Mouse (Mus musculus) bone marrow, adult 2 months (tissue): ENCODE measurements at regions not wholly inside any gene's neighbourhood (a gene's known extent, or its start where the extent isn't known, plus 50 kb on each side); places are given as distances from the start of the nearest gene placed in this dataset.

Experiments used
- CTCF ChIP-seq: fragments of 200-500 bp; IDR thresholded peaks from 2 replicates; pipeline ENCODE4 v1.5.1; 2011; ENCODE audit warnings: low read length, control low read depth; ENCODE audit not compliant: control insufficient read depth, insufficient read depth
- POLR2A ChIP-seq: fragments of 200-500 bp; IDR thresholded peaks from 2 replicates; pipeline ENCODE4 v1.6.1; 2011; ENCODE audit warnings: low read depth, mild to moderate bottlenecking, control low read depth, low read length, borderline replicate concordance; ENCODE audit not compliant: control insufficient read depth

DNA sequence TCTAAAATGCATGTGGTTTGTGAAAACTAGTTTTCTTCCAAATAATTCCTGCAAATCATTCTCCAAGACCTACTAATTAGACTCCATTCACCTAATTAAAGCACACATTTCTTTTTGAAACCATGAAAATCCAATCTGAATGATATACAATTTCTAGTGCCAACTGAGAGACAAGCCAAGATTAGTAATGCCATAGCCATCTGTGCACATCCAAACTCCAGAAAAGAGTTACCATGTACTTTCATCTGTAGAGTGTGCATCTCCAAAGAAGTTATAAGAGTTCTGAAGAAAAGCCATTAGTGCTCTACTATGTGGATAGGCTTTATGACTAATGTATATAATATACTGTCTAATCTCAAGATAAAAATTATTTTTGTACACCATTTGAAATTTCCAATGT, 359.7 kb upstream of the Zfp960 start:
- no peak for TF ChIP-seq CTCF
- TF ChIP-seq POLR2A: no peak
